11 mouse cellular contexts compared by ENCODE assay signal in genomic region chr12:84569976-84570693, GRCm38 (mm10). TPM values are rescaled to one million over a fixed set of nuclear protein-coding genes. Genes with fewer than 3 reads are reported as not detected.
A peak's percentile ranks its signal among the peaks of the same experiment; 100 is the strongest.
DNase-seq lines count a peak whose midpoint lies in the region; ATAC-seq and TF ChIP-seq lines count a peak whose summit lies in the region.
"Had no signal": no experiment of that assay in that cellular context is flagged by ENCODE, and none has a peak within 500 bp of the region (broad histone marks: within the 10 kb centered on the region; RNA-seq: fewer than 3 reads in every experiment).

No protein-coding gene starts in this region.

- no peak overlapping the region for H3K27ac ChIP-seq in heart, embryonic 10.5 days
- no peak overlapping the region for H3K27ac ChIP-seq in ES-Bruce4 (ENCODE audit: insufficient read depth, low read length)
- no peak overlapping the region for H3K27ac ChIP-seq in forebrain, embryonic 13.5 days
- no peak overlapping the region for H3K27ac ChIP-seq in midbrain, embryonic 11.5 days (ENCODE audit: low read depth, low read length)

- no peak for TF ChIP-seq POLR2A in ES-Bruce4 (IDR thresholded peaks at IDR 0.05; ENCODE audit: insufficient read depth, low read length)

- no peak for ATAC-seq in forebrain, embryonic 13.5 days
- ATAC-seq in midbrain, embryonic 11.5 days (ENCODE audit: low FRiP score): no peak
- ATAC-seq: activated CD4-positive, CD25-positive, alpha-beta regulatory T cell, adult 4 months had no signal

- TF ChIP-seq CTCF in ES-Bruce4 (IDR thresholded peaks at IDR 0.05; ENCODE audit: low read depth, low read length): no peak

- peak overlapping the region; percentile 39 for H3K4me2 ChIP-seq in forebrain, embryonic 13.5 days
- H3K4me2 ChIP-seq in midbrain, embryonic 11.5 days: peak overlapping the region; percentile 26

- no peak for DNase-seq in heart, embryonic 10.5 days (ENCODE audit: low spot score)
- no peak for DNase-seq in heart, adult 11 months
- DNase-seq in midbrain, embryonic 11.5 days (ENCODE audit: low spot score, missing footprints): peak; percentile 96
- no peak for DNase-seq in frontal cortex, adult 2 months (ENCODE audit: extremely low spot score in 1 of 2, low spot score in 1 of 2)
- DNase-seq in cerebellum, postnatal 36 days: no peak
- DNase-seq in layer of hippocampus, postnatal 36 days: no peak
- DNase-seq: right cerebral cortex, postnatal 25 days had no signal

- H3K9ac ChIP-seq in ES-Bruce4 (ENCODE audit: low read depth, poor library complexity, severe bottlenecking): peak overlapping the region; percentile 13; the same call in 1 of the 2 replicates
- H3K9ac ChIP-seq in forebrain, embryonic 13.5 days: no peak overlapping the region
- H3K9ac ChIP-seq in midbrain, embryonic 11.5 days (ENCODE audit: low read length): no peak overlapping the region

- H3K27me3 ChIP-seq in heart, embryonic 10.5 days (ENCODE audit: insufficient read depth, poor library complexity, severe bottlenecking): peaks cover 95% of the 10 kb centered on the region
- peaks cover 14% of the 10 kb centered on the region for H3K27me3 ChIP-seq in ES-Bruce4 (ENCODE audit: control insufficient read depth, insufficient read depth, low read length, poor library complexity, severe bottlenecking)
- peaks cover 92% of the 10 kb centered on the region for H3K27me3 ChIP-seq in forebrain, embryonic 13.5 days
- peaks cover 76% of the 10 kb centered on the region for H3K27me3 ChIP-seq in midbrain, embryonic 11.5 days (ENCODE audit: control insufficient read depth, insufficient read depth, low read length)

- WGBS in heart, embryonic 10.5 days: under 1% methylated on average over 40 of the region's 40 CpGs
- WGBS in forebrain, embryonic 13.5 days: under 1% methylated on average over 38 of the region's 40 CpGs
- 2% methylated on average over 40 of the region's 40 CpGs for WGBS in midbrain, embryonic 11.5 days

- H3K4me1 ChIP-seq in heart, embryonic 10.5 days: peaks cover 23% of the 10 kb centered on the region
- H3K4me1 ChIP-seq in ES-Bruce4 (ENCODE audit: control insufficient read depth, insufficient read depth, low read length): no peaks in the 10 kb centered on the region
- peaks cover 27% of the 10 kb centered on the region for H3K4me1 ChIP-seq in forebrain, embryonic 13.5 days
- peaks cover 10% of the 10 kb centered on the region for H3K4me1 ChIP-seq in midbrain, embryonic 11.5 days (ENCODE audit: control insufficient read depth, insufficient read depth, low read length)

- no peaks in the 10 kb centered on the region for H3K9me3 ChIP-seq in heart, embryonic 10.5 days
- H3K9me3 ChIP-seq in ES-Bruce4 (replicated peaks; ENCODE audit: control insufficient read depth, insufficient read depth, low read length, poor library complexity, severe bottlenecking): no peaks in the 10 kb centered on the region
- no peaks in the 10 kb centered on the region for H3K9me3 ChIP-seq in forebrain, embryonic 13.5 days (replicated peaks)
- H3K9me3 ChIP-seq in midbrain, embryonic 11.5 days (ENCODE audit: control insufficient read depth, low read length): no peaks in the 10 kb centered on the region

- peak overlapping the region; percentile 45 for H3K4me3 ChIP-seq in heart, embryonic 10.5 days
- H3K4me3 ChIP-seq in ES-Bruce4 (ENCODE audit: low read depth, low read length): peak overlapping the region; percentile 50
- peak overlapping the region; percentile 20 for H3K4me3 ChIP-seq in forebrain, embryonic 13.5 days
- H3K4me3 ChIP-seq in midbrain, embryonic 11.5 days (ENCODE audit: low read depth, low read length): peak overlapping the region; percentile 13; the same call in 1 of the 2 replicates

- TF ChIP-seq EP300 in ES-Bruce4 (IDR thresholded peaks at IDR 0.05; ENCODE audit: insufficient read depth, low read depth, low read length): no peak

- no peaks in the 10 kb centered on the region for H3K36me3 ChIP-seq in heart, embryonic 10.5 days
- no peaks in the 10 kb centered on the region for H3K36me3 ChIP-seq in ES-Bruce4 (ENCODE audit: control insufficient read depth, insufficient read depth, low read length, poor library complexity, severe bottlenecking)
- no peaks in the 10 kb centered on the region for H3K36me3 ChIP-seq in forebrain, embryonic 13.5 days (ENCODE audit: poor library complexity, severe bottlenecking)
- no peaks in the 10 kb centered on the region for H3K36me3 ChIP-seq in midbrain, embryonic 11.5 days (ENCODE audit: control insufficient read depth, insufficient read depth, low read length)

RNA-seq across cellular contexts. Expression of gene Vsx2, which starts 0.6 kb away (rescaled TPM):
- polyA plus RNA-seq in heart, embryonic 10.5 days (2016; fragmentation: Nextera tagmentation; extraction: Ambion mirVana): not detected in 2 replicates
- 0.18 TPM in 1 of 2 replicates, not detected in the other for polyA plus RNA-seq in ES-Bruce4 (2011; ENCODE audit: insufficient read depth, insufficient read length, low read depth, missing spikeins)
- not detected in 2 replicates for polyA plus RNA-seq in forebrain, embryonic 13.5 days (2015; fragmentation: Nextera tagmentation; extraction: Ambion mirVana)
- polyA plus RNA-seq in midbrain, embryonic 11.5 days (2014; fragmentation: Nextera tagmentation; extraction: Ambion mirVana): 0.66 and 0.99 TPM in 2 replicates
- polyA plus RNA-seq in frontal cortex, adult 2 months (2012; rRNA removed): 0.27 and 0.28 TPM in 2 replicates
- under 1 TPM in 1 of 2 experiments, not detected in 1; 0.12 TPM for total RNA-seq in layer of hippocampus, postnatal 36 days (2021)
- total RNA-seq: common myeloid progenitor, adult 5-6 weeks had no signal
- polyA plus RNA-seq: activated CD4-positive, CD25-positive, alpha-beta regulatory T cell, adult 4 months had no signal

RNA-seq across cellular contexts. Expression of gene Abcd4, which starts 47.1 kb away (rescaled TPM):
- 13.1 and 13.8 TPM in 2 replicates for polyA plus RNA-seq in heart, embryonic 10.5 days (2016; fragmentation: Nextera tagmentation; extraction: Ambion mirVana)
- polyA plus RNA-seq in ES-Bruce4 (2011; ENCODE audit: insufficient read depth, insufficient read length, low read depth, missing spikeins): 20.8 and 20.9 TPM in 2 replicates
- 13.9 and 14.7 TPM in 2 replicates for polyA plus RNA-seq in forebrain, embryonic 13.5 days (2015; fragmentation: Nextera tagmentation; extraction: Ambion mirVana)
- 6.4 and 7.6 TPM in 2 replicates for polyA plus RNA-seq in midbrain, embryonic 11.5 days (2014; fragmentation: Nextera tagmentation; extraction: Ambion mirVana)
- polyA plus RNA-seq in frontal cortex, adult 2 months (2012; rRNA removed): 26.5 and 28.5 TPM in 2 replicates
- total RNA-seq in layer of hippocampus, postnatal 36 days (2021): 10 to 100 TPM; 12.6 to 15.2 TPM
